Mouse (Mus musculus): ENCODE measurements around the gene Gm11034. TPM values are rescaled to one million over a fixed set of nuclear protein-coding genes. Genes with fewer than 3 reads are reported as not detected.
A peak's percentile ranks its signal among the peaks of the same experiment; 100 is the strongest.

Gene Gm11034
- polyA plus RNA-seq, 1 experiment from 2014 or later: not detected

DNA sequence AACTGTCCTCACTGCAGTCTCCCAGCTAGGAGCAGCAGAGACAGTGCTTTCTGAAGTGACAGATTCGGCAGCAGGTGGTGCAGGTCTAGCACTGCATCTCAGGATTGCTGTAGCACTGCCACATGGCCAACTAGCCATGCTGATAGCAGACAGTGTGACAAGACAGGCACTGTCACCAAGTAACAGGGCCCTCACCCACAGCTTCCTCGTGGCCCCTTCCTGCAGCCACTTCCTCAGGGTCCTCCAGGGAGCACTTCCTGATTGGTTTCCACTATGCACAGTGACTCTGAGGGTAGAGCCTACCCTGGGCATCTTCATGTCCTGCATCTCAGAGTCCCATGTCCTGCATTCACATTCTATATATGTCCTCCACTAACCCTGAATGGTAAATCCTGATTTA lies 31.2 kb upstream of the Gm11034 start:
- Histone ChIP-seq H3K4me2 (ENCODE audit: low read length) (no peak overlapping the region), H3K4me1 (replicated peaks; ENCODE audit: control insufficient read depth, insufficient read depth, low read length) (peaks cover 5% of the 10 kb centered on the region), H3K36me3 (ENCODE audit: control insufficient read depth, insufficient read depth, low read length) (peaks cover 17% of the 10 kb centered on the region), H3K9me3 (ENCODE audit: control insufficient read depth, low read length) (no peaks in the 10 kb centered on the region), H3K9ac (ENCODE audit: low read length) (no peak overlapping the region), H3K27ac (ENCODE audit: low read depth) (no peak overlapping the region), H3K4me3 (ENCODE audit: low read depth, low read length) (no peak overlapping the region), H3K27me3 (replicated peaks; ENCODE audit: control insufficient read depth, insufficient read depth, low read length) (no peaks in the 10 kb centered on the region)
- ATAC-seq (replicated peaks; ENCODE audit: low FRiP score, low TSS enrichment, low read depth) (no peak), DNase-seq (ENCODE audit: low spot score) (no peak)
- WGBS: 77% methylated on average over 2 of the region's 2 CpGs

DNA sequence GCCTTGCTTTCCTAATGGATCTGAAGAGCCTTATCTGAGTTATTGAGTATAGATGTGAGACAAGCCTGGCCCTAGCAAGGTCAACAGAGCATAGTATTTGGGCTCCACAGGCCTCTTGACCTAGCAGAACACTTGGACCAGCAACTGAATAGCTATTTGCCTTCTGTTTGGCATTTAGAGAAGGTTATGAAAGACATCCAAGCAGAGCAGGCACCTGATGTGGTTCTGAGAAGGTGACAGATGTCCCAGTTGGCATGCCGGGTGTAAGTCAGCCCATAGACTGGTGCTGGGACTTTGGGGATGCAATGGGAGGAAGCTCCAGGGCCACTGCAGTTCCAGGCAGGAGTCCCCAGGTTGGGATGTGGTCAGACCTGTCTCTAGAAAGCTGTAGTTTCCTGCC lies 28.8 kb upstream of the Gm11034 start:
- WGBS: 92% methylated on average over 1 of the region's 1 CpGs
- peaks cover 14% of the 10 kb centered on the region for H3K36me3 ChIP-seq (ENCODE audit: control insufficient read depth, insufficient read depth, low read length)
- H3K27ac ChIP-seq (ENCODE audit: low read depth): no peak overlapping the region
- H3K4me1 ChIP-seq (replicated peaks; ENCODE audit: control insufficient read depth, insufficient read depth, low read length): peaks cover 5% of the 10 kb centered on the region
- H3K9me3 ChIP-seq (ENCODE audit: control insufficient read depth, low read length): no peaks in the 10 kb centered on the region
- no peaks in the 10 kb centered on the region for H3K27me3 ChIP-seq (replicated peaks; ENCODE audit: control insufficient read depth, insufficient read depth, low read length)
- no peak overlapping the region for H3K4me3 ChIP-seq (ENCODE audit: low read depth, low read length)
- no peak overlapping the region for H3K4me2 ChIP-seq (ENCODE audit: low read length)
- ATAC-seq (replicated peaks; ENCODE audit: low FRiP score, low TSS enrichment, low read depth) (no peak), DNase-seq (ENCODE audit: low spot score) (no peak)
- no peak overlapping the region for H3K9ac ChIP-seq (ENCODE audit: low read length)

DNA sequence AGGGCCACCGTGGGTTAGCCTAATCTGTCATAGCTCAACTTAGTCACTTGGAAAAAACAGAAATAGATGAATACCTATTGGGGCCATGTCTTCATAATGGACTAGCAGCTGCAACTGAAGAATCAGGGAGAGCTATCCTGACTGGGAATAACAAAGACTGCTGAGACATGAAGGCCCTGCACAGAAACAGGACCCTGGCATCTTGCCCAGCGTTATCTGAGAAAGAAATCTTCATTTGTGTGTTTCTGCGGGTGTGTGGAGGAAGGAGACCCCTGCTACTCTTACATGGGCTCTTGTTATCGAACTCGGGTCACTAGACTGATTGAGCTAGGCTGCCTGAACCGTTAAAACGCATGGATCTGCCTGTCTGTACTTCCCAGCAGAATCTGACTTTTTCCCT lies 27.5 kb upstream of the Gm11034 start:
- Histone ChIP-seq H3K4me2 (ENCODE audit: low read length) (peak overlapping the region; percentile 65), H3K27ac (ENCODE audit: low read depth) (no peak overlapping the region; the same call in 1 of the 2 replicates), H3K9ac (ENCODE audit: low read length) (peak overlapping the region; percentile 62), H3K9me3 (ENCODE audit: control insufficient read depth, low read length) (no peaks in the 10 kb centered on the region), H3K4me3 (ENCODE audit: low read depth, low read length) (peak overlapping the region; percentile 81), H3K4me1 (replicated peaks; ENCODE audit: control insufficient read depth, insufficient read depth, low read length) (peaks cover 5% of the 10 kb centered on the region), H3K36me3 (ENCODE audit: control insufficient read depth, insufficient read depth, low read length) (0 out of 2 replicates have a peak, but pooled peaks cover 3% of the 10 kb centered on the region), H3K27me3 (replicated peaks; ENCODE audit: control insufficient read depth, insufficient read depth, low read length) (no peaks in the 10 kb centered on the region)
- ATAC-seq (replicated peaks; ENCODE audit: low FRiP score, low TSS enrichment, low read depth) (no peak), DNase-seq (ENCODE audit: low spot score) (peak; percentile 53)
- WGBS: 68% methylated on average over 7 of the region's 7 CpGs

DNA sequence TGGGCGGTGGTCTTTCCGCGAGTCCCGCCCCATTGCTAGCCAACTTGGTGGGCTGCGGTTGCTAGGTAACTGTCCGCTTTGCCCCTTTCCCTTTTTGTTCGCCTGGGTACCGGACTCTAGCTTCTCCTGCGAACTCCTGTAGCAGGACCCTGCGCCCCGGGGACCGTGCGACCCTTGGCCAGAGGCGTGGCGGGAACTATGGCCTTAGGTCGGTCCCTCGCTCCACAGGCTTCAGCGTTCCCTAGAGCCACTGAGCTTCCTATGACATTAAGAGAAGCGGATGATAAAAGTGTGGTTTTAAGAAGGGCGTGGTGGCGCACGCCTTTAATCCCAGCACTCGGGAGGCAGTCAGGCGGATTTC lies 26.9 kb upstream of the Gm11034 start:
- Histone ChIP-seq H3K27me3 (replicated peaks; ENCODE audit: control insufficient read depth, insufficient read depth, low read length) (no peaks in the 10 kb centered on the region), H3K9me3 (ENCODE audit: control insufficient read depth, low read length) (no peaks in the 10 kb centered on the region), H3K36me3 (ENCODE audit: control insufficient read depth, insufficient read depth, low read length) (no peaks in the 10 kb centered on the region), H3K4me3 (ENCODE audit: low read depth, low read length) (peak overlapping the region; percentile 81), H3K4me2 (ENCODE audit: low read length) (peak overlapping the region; percentile 65), H3K27ac (ENCODE audit: low read depth) (peak overlapping the region; percentile 94), H3K9ac (ENCODE audit: low read length) (peak overlapping the region; percentile 62), H3K4me1 (replicated peaks; ENCODE audit: control insufficient read depth, insufficient read depth, low read length) (peaks cover 5% of the 10 kb centered on the region)
- WGBS: 1% methylated on average over 24 of the region's 24 CpGs
- DNase-seq (ENCODE audit: low spot score): no peak
- peak; percentile 73 for ATAC-seq (replicated peaks; ENCODE audit: low FRiP score, low TSS enrichment, low read depth)

GRCm38 (mm10) chr8:72239499-72240402 lies 26.3 kb upstream of the Gm11034 start, which contains the start of gene Ap1m1:
TSS of gene Ap1m1 (plus strand) at chr8:72240018.
- peak; percentile 99 for DNase-seq (ENCODE audit: low spot score)
- Histone ChIP-seq H3K4me1 (replicated peaks; ENCODE audit: control insufficient read depth, insufficient read depth, low read length) (peaks cover 5% of the 10 kb centered on the region), H3K4me3 (ENCODE audit: low read depth, low read length) (peak within 1 kb of the TSS; percentile 81), H3K9me3 (ENCODE audit: control insufficient read depth, low read length) (no peaks in the 10 kb centered on the region), H3K36me3 (ENCODE audit: control insufficient read depth, insufficient read depth, low read length) (no peaks in the 10 kb centered on the region), H3K9ac (ENCODE audit: low read length) (peak within 1 kb of the TSS; percentile 62), H3K27me3 (replicated peaks; ENCODE audit: control insufficient read depth, insufficient read depth, low read length) (no peaks in the 10 kb centered on the region), H3K27ac (ENCODE audit: low read depth) (peak within 1 kb of the TSS; percentile 94), H3K4me2 (ENCODE audit: low read length) (peak within 1 kb of the TSS; percentile 65)
- WGBS: under 1% methylated on average over 54 of the region's 54 CpGs
- ATAC-seq (replicated peaks; ENCODE audit: low FRiP score, low TSS enrichment, low read depth): peak; percentile 96

DNA sequence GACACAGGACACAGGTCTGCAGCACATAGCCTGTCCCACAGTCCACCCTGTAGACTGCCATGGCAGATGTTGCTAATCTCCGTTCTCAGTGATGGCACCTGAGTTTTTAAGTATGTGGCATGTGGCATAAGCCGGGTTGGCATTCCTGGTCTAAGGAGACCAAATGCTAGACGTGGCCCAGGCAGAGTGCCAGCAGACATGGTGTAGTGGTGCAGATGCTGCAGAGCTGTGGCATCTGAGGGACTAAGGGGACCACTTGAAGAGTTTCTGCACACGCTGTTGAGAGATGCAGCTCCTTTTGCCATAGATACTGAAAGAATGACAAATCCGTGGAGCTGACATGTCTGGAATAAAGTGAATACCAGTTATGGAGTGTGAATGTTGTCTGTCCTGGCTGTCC lies 9.2 kb upstream of the Gm11034 start:
- Histone ChIP-seq H3K9ac (ENCODE audit: low read length) (no peak overlapping the region), H3K27ac (ENCODE audit: low read depth) (no peak overlapping the region), H3K4me3 (ENCODE audit: low read depth, low read length) (no peak overlapping the region), H3K36me3 (ENCODE audit: control insufficient read depth, insufficient read depth, low read length) (peaks cover 31% of the 10 kb centered on the region), H3K4me1 (replicated peaks; ENCODE audit: control insufficient read depth, insufficient read depth, low read length) (peaks cover 10% of the 10 kb centered on the region; the same call in 1 of the 2 replicates), H3K4me2 (ENCODE audit: low read length) (no peak overlapping the region), H3K27me3 (replicated peaks; ENCODE audit: control insufficient read depth, insufficient read depth, low read length) (peaks cover 2% of the 10 kb centered on the region; the same call in 1 of the 2 replicates), H3K9me3 (ENCODE audit: control insufficient read depth, low read length) (no peaks in the 10 kb centered on the region)
- no peak for DNase-seq (ENCODE audit: low spot score)
- WGBS: 89% methylated on average over 5 of the region's 5 CpGs
- ATAC-seq (replicated peaks; ENCODE audit: low FRiP score, low TSS enrichment, low read depth): no peak

DNA sequence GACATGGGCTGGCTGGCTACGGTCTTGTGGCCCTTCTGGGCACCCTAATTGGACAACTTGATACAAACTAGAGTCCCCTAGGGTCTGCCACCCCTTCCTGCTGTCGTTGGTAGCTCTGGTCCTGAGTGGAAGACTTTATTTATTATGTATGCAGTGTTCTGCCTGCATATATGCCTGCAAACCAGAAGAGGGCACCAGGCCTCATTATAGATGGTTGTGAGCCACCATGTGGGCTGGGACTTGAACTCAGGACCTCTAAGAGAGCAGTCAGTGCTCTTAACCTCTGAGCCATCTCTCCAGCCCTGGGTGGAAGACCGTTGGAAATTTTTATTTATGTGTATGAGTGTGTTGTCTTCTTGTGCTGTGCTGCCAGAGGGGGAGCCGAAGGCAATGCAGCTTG lies 7.3 kb upstream of the Gm11034 start:
- 89% methylated on average over 4 of the region's 4 CpGs for WGBS
- Histone ChIP-seq H3K27ac (ENCODE audit: low read depth) (no peak overlapping the region), H3K9ac (ENCODE audit: low read length) (peak overlapping the region; percentile 85; the same call in 1 of the 2 replicates), H3K4me1 (replicated peaks; ENCODE audit: control insufficient read depth, insufficient read depth, low read length) (peaks cover 10% of the 10 kb centered on the region; the same call in 1 of the 2 replicates), H3K27me3 (replicated peaks; ENCODE audit: control insufficient read depth, insufficient read depth, low read length) (peaks cover 8% of the 10 kb centered on the region; the same call in 1 of the 2 replicates), H3K4me2 (ENCODE audit: low read length) (peak overlapping the region; percentile 93), H3K36me3 (ENCODE audit: control insufficient read depth, insufficient read depth, low read length) (peaks cover 31% of the 10 kb centered on the region), H3K4me3 (ENCODE audit: low read depth, low read length) (peak overlapping the region; percentile 94), H3K9me3 (ENCODE audit: control insufficient read depth, low read length) (no peaks in the 10 kb centered on the region)
- no peak for ATAC-seq (replicated peaks; ENCODE audit: low FRiP score, low TSS enrichment, low read depth)
- no peak for DNase-seq (ENCODE audit: low spot score)

- Histone ChIP-seq H3K27me3 (replicated peaks; ENCODE audit: control insufficient read depth, insufficient read depth, low read length) (peaks cover 8% of the 10 kb centered on the region; the same call in 1 of the 2 replicates), H3K4me2 (ENCODE audit: low read length) (peak within 1 kb of the TSS; percentile 93), H3K9ac (ENCODE audit: low read length) (peak within 1 kb of the TSS; percentile 85), H3K9me3 (ENCODE audit: control insufficient read depth, low read length) (no peaks in the 10 kb centered on the region), H3K4me1 (replicated peaks; ENCODE audit: control insufficient read depth, insufficient read depth, low read length) (peaks cover 10% of the 10 kb centered on the region; the same call in 1 of the 2 replicates), H3K27ac (ENCODE audit: low read depth) (peak within 1 kb of the TSS; percentile 76), H3K4me3 (ENCODE audit: low read depth, low read length) (peak within 1 kb of the TSS; percentile 94), H3K36me3 (ENCODE audit: control insufficient read depth, insufficient read depth, low read length) (peaks cover 31% of the 10 kb centered on the region)
- WGBS: 10% methylated on average over 39 of the region's 39 CpGs
- DNase-seq (ENCODE audit: low spot score): peak; percentile 92
- peak; percentile 99 for ATAC-seq (replicated peaks; ENCODE audit: low FRiP score, low TSS enrichment, low read depth)
Observed at GRCm38 (mm10) chr8:72219541-72220363, 6.3 kb upstream of the Gm11034 start, which contains the start of gene Fam32a. TSS of gene Fam32a (plus strand) at chr8:72219730.

Data from intestine, embryonic 14.5 days (tissue).